Mouse (Mus musculus): ENCODE results near the gene Kcnn4.

Gene Kcnn4

GRCm38 (mm10) chr7:24369731-24370541, at the start of gene Kcnn4:
Gene Kcnn4, plus strand, starts transcription at chr7:24370263.
- no peak for TF ChIP-seq GATA4 (IDR thresholded peaks at IDR 0.05; ENCODE audit: insufficient replicate concordance, low read length)

- no peak for TF ChIP-seq GATA4 (IDR thresholded peaks at IDR 0.05; ENCODE audit: insufficient replicate concordance, low read length)
Measured at GRCm38 (mm10) chr7:24322593-24322992, 47.5 kb upstream of the Kcnn4 start.

GRCm38 (mm10) chr7:24325197-24325596, 44.9 kb upstream of the Kcnn4 start:
- TF ChIP-seq GATA4 (IDR thresholded peaks at IDR 0.05; ENCODE audit: insufficient replicate concordance, low read length) = no peak

GRCm38 (mm10) chr7:24325675-24326128, 44.4 kb upstream of the Kcnn4 start:
- no peak for TF ChIP-seq GATA4 (IDR thresholded peaks at IDR 0.05; ENCODE audit: insufficient replicate concordance, low read length)

- no peak for TF ChIP-seq GATA4 (IDR thresholded peaks at IDR 0.05; ENCODE audit: insufficient replicate concordance, low read length)
Measured at GRCm38 (mm10) chr7:24326273-24327135, 43.6 kb upstream of the Kcnn4 start.

- no peak for TF ChIP-seq GATA4 (IDR thresholded peaks at IDR 0.05; ENCODE audit: insufficient replicate concordance, low read length)
Measured at GRCm38 (mm10) chr7:24327281-24327975, 42.6 kb upstream of the Kcnn4 start.

GRCm38 (mm10) chr7:24333304-24333986, 36.6 kb upstream of the Kcnn4 start, which contains the start of gene Tescl:
Gene Tescl, minus strand, starts transcription at chr7:24333936.
- no peak for TF ChIP-seq GATA4 (IDR thresholded peaks at IDR 0.05; ENCODE audit: insufficient replicate concordance, low read length)

GRCm38 (mm10) chr7:24335699-24336309, 34.3 kb upstream of the Kcnn4 start:
- TF ChIP-seq GATA4 (IDR thresholded peaks at IDR 0.05; ENCODE audit: insufficient replicate concordance, low read length) = no peak

GRCm38 (mm10) chr7:24338241-24338640, 31.8 kb upstream of the Kcnn4 start:
- TF ChIP-seq GATA4 (IDR thresholded peaks at IDR 0.05; ENCODE audit: insufficient replicate concordance, low read length) = no peak

GRCm38 (mm10) chr7:24343701-24344272, 26.3 kb upstream of the Kcnn4 start:
- TF ChIP-seq GATA4 (IDR thresholded peaks at IDR 0.05; ENCODE audit: insufficient replicate concordance, low read length) = no peak

- TF ChIP-seq GATA4 (IDR thresholded peaks at IDR 0.05; ENCODE audit: insufficient replicate concordance, low read length) = no peak
Measured at GRCm38 (mm10) chr7:24346444-24346843, 23.6 kb upstream of the Kcnn4 start.

GRCm38 (mm10) chr7:24348896-24349295, 21.2 kb upstream of the Kcnn4 start, which contains the start of gene Lypd5:
Gene Lypd5, plus strand, starts transcription at chr7:24349196.
- TF ChIP-seq GATA4 (IDR thresholded peaks at IDR 0.05; ENCODE audit: insufficient replicate concordance, low read length) = no peak

- TF ChIP-seq GATA4 (IDR thresholded peaks at IDR 0.05; ENCODE audit: insufficient replicate concordance, low read length) = no peak
Measured at GRCm38 (mm10) chr7:24355646-24356045, 14.4 kb upstream of the Kcnn4 start.

- TF ChIP-seq GATA4 (IDR thresholded peaks at IDR 0.05; ENCODE audit: insufficient replicate concordance, low read length) = no peak
Measured at GRCm38 (mm10) chr7:24356081-24356480, 14.0 kb upstream of the Kcnn4 start.
